Mouse (Mus musculus) hindbrain, embryonic 11.5 days (tissue): ENCODE data around the gene Gm21822. TPM values are rescaled to one million over a fixed set of nuclear protein-coding genes. Genes with fewer than 3 reads are reported as not detected.
"Not testable (repeated sequence)": the region's sequence is repeated elsewhere in the genome, so short reads cannot be mapped to it uniquely, and the experiment has no call there.

Experiments used
- ATAC-seq: fragments of 200-750 bp; cut with Nextera tagmentation; 2 replicates; pipeline ENCODE4 v1.8.0; 2017; ENCODE audit warnings: mild to moderate bottlenecking, moderate TSS enrichment, moderate library complexity; ENCODE audit not compliant: low FRiP score
- DNase-seq: peaks from one replicate; pipeline ENCODE4 v3.0.0-alpha.2; 2015; ENCODE audit warnings: low spot score
- H3K27ac ChIP-seq: fragments of 300-500 bp; sonication (generic); 2 replicates; pipeline ENCODE4 v1.5.1; 2014; ENCODE audit warnings: mild to moderate bottlenecking, low read depth, low read length
- H3K27me3 ChIP-seq: fragments of 300-500 bp; sonication (generic); 2 replicates; pipeline ENCODE4 v1.6.1; 2014; ENCODE audit warnings: mild to moderate bottlenecking, low read length, moderate library complexity, mixed read lengths; ENCODE audit not compliant: control insufficient read depth, insufficient read depth
- H3K36me3 ChIP-seq: fragments of 300-500 bp; sonication (generic); 2 replicates; pipeline ENCODE4 v1.6.1; 2014; ENCODE audit warnings: mild to moderate bottlenecking, low read length, moderate library complexity, mixed read lengths; ENCODE audit not compliant: control insufficient read depth, insufficient read depth
- H3K4me1 ChIP-seq: fragments of 300-500 bp; sonication (generic); replicated peaks from 2 replicates; pipeline ENCODE4 v1.6.1; 2014; ENCODE audit warnings: low read length, mixed read lengths; ENCODE audit not compliant: control insufficient read depth, insufficient read depth
- H3K4me2 ChIP-seq: fragments of 300-500 bp; sonication (generic); replicated peaks from 2 replicates; pipeline ENCODE4 v1.6.1; 2014; ENCODE audit warnings: mild to moderate bottlenecking, low read depth, low read length
- H3K4me3 ChIP-seq: fragments of 300-500 bp; sonication (generic); 2 replicates; pipeline ENCODE4 v1.5.1; 2014; ENCODE audit warnings: low read depth, low read length
- H3K9ac ChIP-seq: fragments of 300-500 bp; sonication (generic); 2 replicates; pipeline ENCODE4 v1.6.1; 2014; ENCODE audit warnings: low read depth, low read length
- H3K9me3 ChIP-seq: fragments of 300-500 bp; sonication (generic); 2 replicates; pipeline ENCODE4 v1.6.1; 2016; ENCODE audit warnings: low read length; ENCODE audit not compliant: control insufficient read depth
- WGBS: fragments of 180-500 bp; shearing (Covaris S2); extraction: QIAGEN DNeasy Blood & Tissue Kit; methylation state at CpG from one replicate; pipeline ENCODE4 v1.1.7; 2014; 5-methylcytosine and 5-hydroxymethylcytosine counted together
- polyA plus RNA-seq: library from polyadenylated mRNA; unstranded; fragments of >200 nt; fragmentation: Nextera tagmentation; extraction: Ambion mirVana; gene quantifications from 2 replicates; pipeline ENCODE4 v1.2.1, GENCODE M21; 2014

Gm21822 gene
- polyA plus RNA-seq: not detected in 2 replicates

GRCm38 (mm10) chrY:18654182-18654581 lies at the start of gene Gm21822:
Gm21822 (plus strand) TSS chrY:18654482.
- not testable (repeated sequence) for DNase-seq, H3K4me1 ChIP-seq, H3K4me3 ChIP-seq, H3K27ac ChIP-seq, ATAC-seq, H3K36me3 ChIP-seq, H3K4me2 ChIP-seq, H3K9me3 ChIP-seq, H3K27me3 ChIP-seq, H3K9ac ChIP-seq
- WGBS: no CpG with 5 or more reads among the region's 3 CpGs
